Mouse (Mus musculus) kidney, postnatal 0 days (tissue): ENCODE data around the gene Sfxn4. TPM values are rescaled to one million over a fixed set of nuclear protein-coding genes. Genes with fewer than 3 reads are reported as not detected.
A peak's percentile ranks its signal among the peaks of the same experiment; 100 is the strongest.

Experiments
- ATAC-seq: fragments of 200-750 bp; cut with Nextera tagmentation; replicated peaks from 2 replicates; pipeline ENCODE4 v1.8.0; 2017; ENCODE audit warnings: low read depth, moderate number of reproducible peaks, moderate TSS enrichment, moderate library complexity; ENCODE audit not compliant: low FRiP score
- DNase-seq: peaks from one replicate; pipeline ENCODE4 v3.0.0-alpha.2; 2016; ENCODE audit warnings: low spot score
- H3K27ac ChIP-seq: fragments of 300-500 bp; sonication (generic); 2 replicates; pipeline ENCODE4 v1.5.1; 2014; ENCODE audit warnings: mild to moderate bottlenecking
- H3K27me3 ChIP-seq: fragments of 300-500 bp; sonication (generic); 2 replicates; pipeline ENCODE4 v1.6.1; 2014; ENCODE audit warnings: low read length, mixed read lengths; ENCODE audit not compliant: insufficient read depth
- H3K36me3 ChIP-seq: fragments of 300-500 bp; sonication (generic); 2 replicates; pipeline ENCODE4 v1.6.1; 2014; ENCODE audit warnings: low read length, mixed read lengths; ENCODE audit not compliant: insufficient read depth
- H3K4me1 ChIP-seq: fragments of 300-500 bp; sonication (generic); replicated peaks from 2 replicates; pipeline ENCODE4 v1.6.1; 2014; ENCODE audit warnings: antibody characterized with exemption, low read length, mixed read lengths; ENCODE audit not compliant: insufficient read depth
- H3K4me2 ChIP-seq: fragments of 300-500 bp; sonication (generic); 2 replicates; pipeline ENCODE4 v1.6.1; 2014; ENCODE audit warnings: mild to moderate bottlenecking, low read length, moderate library complexity, mixed read lengths
- H3K4me3 ChIP-seq: fragments of 300-500 bp; sonication (generic); replicated peaks from 2 replicates; pipeline ENCODE4 v1.5.1; 2014; ENCODE audit warnings: low read depth, low read length
- H3K9ac ChIP-seq: fragments of 300-500 bp; sonication (generic); 2 replicates; pipeline ENCODE4 v1.6.1; 2014; ENCODE audit warnings: low read depth, low read length
- H3K9me3 ChIP-seq: fragments of 300-500 bp; sonication (generic); replicated peaks from 2 replicates; pipeline ENCODE4 v1.6.1; 2016; ENCODE audit warnings: low read length, inconsistent platforms, mixed read lengths
- CTCF ChIP-seq: IDR thresholded peaks from 2 replicates; pipeline ENCODE4 v1.5.1; 2016; ENCODE audit warnings: antibody characterized with exemption, low read depth, mild to moderate bottlenecking, moderate library complexity
- WGBS: fragments of 180-500 bp; shearing (Covaris S2); extraction: QIAGEN DNeasy Blood & Tissue Kit; methylation state at CpG from one replicate; pipeline ENCODE4 v1.1.7; 2014; 5-methylcytosine and 5-hydroxymethylcytosine counted together
- polyA plus RNA-seq: library from polyadenylated mRNA; unstranded; fragments of >200 nt; fragmentation: Nextera tagmentation; extraction: Ambion mirVana; gene quantifications from 2 replicates; pipeline ENCODE4 v1.2.1, GENCODE M21; 2015

Sfxn4 gene
- polyA plus RNA-seq, 1 experiment from 2014 or later = 8.3 TPM

GRCm38 (mm10) chr19:60811098-60812035 is 49.9 kb downstream of the Sfxn4 start, which contains the start of gene Fam45a:
Fam45a (plus strand) TSS chr19:60811585.
- Histone ChIP-seq H3K27ac (peak within 1 kb of the TSS; percentile 81), H3K36me3 (0 out of 2 replicates have a peak, but pooled peaks cover 5% of the 10 kb centered on the region), H3K27me3 (no peaks in the 10 kb centered on the region), H3K4me3 (peak within 1 kb of the TSS; percentile 70), H3K4me2 (peak within 1 kb of the TSS; percentile 80), H3K9ac (peak within 1 kb of the TSS; percentile 80), H3K4me1 (peaks cover 3% of the 10 kb centered on the region; the same call in 1 of the 2 replicates), H3K9me3 (no peaks in the 10 kb centered on the region)
- WGBS = 2% methylated on average over 40 of the region's 45 CpGs
- peak; percentile 86 for TF ChIP-seq CTCF
- ATAC-seq = peak; percentile 100
- DNase-seq = peak; percentile 98

DNA sequence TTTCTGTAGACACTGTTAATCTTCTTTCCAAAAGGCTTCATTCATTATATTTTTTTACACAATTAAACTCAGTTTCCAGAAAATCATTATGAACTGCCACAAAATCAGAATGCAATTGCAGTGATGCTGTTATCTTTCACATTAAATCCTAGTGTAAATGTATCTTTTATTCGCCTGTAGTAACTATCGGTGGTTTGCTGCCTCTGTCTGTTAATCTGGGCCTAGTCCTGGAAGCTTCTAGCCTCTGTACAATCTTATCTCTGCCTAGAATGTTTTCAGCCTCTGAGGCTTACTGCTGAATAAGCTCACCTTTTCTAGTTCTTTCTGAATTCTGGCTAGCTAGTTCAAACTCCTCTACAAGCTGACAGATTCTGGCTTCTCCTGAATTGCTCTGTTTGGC is 51.4 kb downstream of the Sfxn4 start:
- TF ChIP-seq CTCF = no peak
- no peak for ATAC-seq
- Histone ChIP-seq H3K4me1 (peaks cover 3% of the 10 kb centered on the region; the same call in 1 of the 2 replicates), H3K27ac (no peak overlapping the region), H3K36me3 (0 out of 2 replicates have a peak, but pooled peaks cover under 1% of the 10 kb centered on the region), H3K4me2 (no peak overlapping the region), H3K9me3 (no peaks in the 10 kb centered on the region), H3K9ac (no peak overlapping the region), H3K27me3 (no peaks in the 10 kb centered on the region), H3K4me3 (no peak overlapping the region)
- no peak for DNase-seq
- WGBS = 85% methylated on average over 2 of the region's 2 CpGs

DNA sequence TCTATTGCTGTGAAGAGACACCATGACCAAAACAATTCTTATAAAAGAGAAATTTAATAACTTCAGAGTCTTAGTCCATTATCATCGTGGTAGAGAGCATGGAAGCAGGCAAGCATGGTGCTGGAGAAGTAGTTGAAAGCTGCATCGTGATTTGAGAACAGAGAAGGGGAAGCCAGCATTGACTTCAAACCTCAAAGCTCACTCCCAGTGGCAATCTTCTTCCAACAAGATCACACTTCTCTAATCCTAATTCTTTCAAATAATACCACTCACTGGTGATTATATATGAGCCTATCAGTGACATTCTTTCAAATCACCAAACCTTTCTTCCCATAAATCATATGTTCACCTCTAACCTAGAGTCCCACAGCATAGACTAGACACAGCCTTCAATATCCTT is 56.4 kb downstream of the Sfxn4 start:
- 59% methylated on average over 2 of the region's 2 CpGs for WGBS
- no peak for ATAC-seq
- Histone ChIP-seq H3K4me1 (no peaks in the 10 kb centered on the region), H3K27me3 (no peaks in the 10 kb centered on the region), H3K9ac (no peak overlapping the region), H3K36me3 (no peaks in the 10 kb centered on the region), H3K4me2 (no peak overlapping the region), H3K27ac (no peak overlapping the region), H3K4me3 (no peak overlapping the region), H3K9me3 (no peaks in the 10 kb centered on the region)
- DNase-seq = no peak
- TF ChIP-seq CTCF = no peak

GRCm38 (mm10) chr19:60799867-60800569 is 61.3 kb downstream of the Sfxn4 start:
- no peak overlapping the region for H3K9ac ChIP-seq
- no peak overlapping the region for H3K27ac ChIP-seq
- H3K4me2 ChIP-seq = no peak overlapping the region
- H3K36me3 ChIP-seq = no peaks in the 10 kb centered on the region
- H3K9me3 ChIP-seq = no peaks in the 10 kb centered on the region
- ATAC-seq (no peak), DNase-seq (no peak)
- WGBS = 75% methylated on average over 7 of the region's 7 CpGs
- no peak for TF ChIP-seq CTCF
- H3K27me3 ChIP-seq = no peaks in the 10 kb centered on the region
- H3K4me1 ChIP-seq = no peaks in the 10 kb centered on the region
- H3K4me3 ChIP-seq = no peak overlapping the region

GRCm38 (mm10) chr19:60797415-60797814 is 63.9 kb downstream of the Sfxn4 start:
- no peaks in the 10 kb centered on the region for H3K4me1 ChIP-seq
- H3K36me3 ChIP-seq = no peaks in the 10 kb centered on the region
- H3K9me3 ChIP-seq = no peaks in the 10 kb centered on the region
- DNase-seq = no peak
- no peaks in the 10 kb centered on the region for H3K27me3 ChIP-seq
- H3K4me3 ChIP-seq = no peak overlapping the region
- no peak overlapping the region for H3K27ac ChIP-seq
- no peak overlapping the region for H3K4me2 ChIP-seq
- 80% methylated on average over 2 of the region's 2 CpGs for WGBS
- no peak overlapping the region for H3K9ac ChIP-seq
- ATAC-seq = no peak
- no peak for TF ChIP-seq CTCF

GRCm38 (mm10) chr19:60795244-60795643 is 66.0 kb downstream of the Sfxn4 start:
- Histone ChIP-seq H3K27ac (no peak overlapping the region), H3K4me2 (no peak overlapping the region), H3K27me3 (no peaks in the 10 kb centered on the region), H3K4me3 (no peak overlapping the region), H3K4me1 (no peaks in the 10 kb centered on the region), H3K9me3 (no peaks in the 10 kb centered on the region), H3K36me3 (no peaks in the 10 kb centered on the region), H3K9ac (no peak overlapping the region)
- no peak for DNase-seq
- 87% methylated on average over 2 of the region's 2 CpGs for WGBS
- no peak for ATAC-seq
- no peak for TF ChIP-seq CTCF
